Mouse (Mus musculus) right cerebral cortex, postnatal 4 days (tissue): ENCODE measurements around the gene Sohlh1.

ENCODE experiments used
- DNase-seq: peaks from one replicate; pipeline ENCODE4 v3.0.0-alpha.2; 2022

Gene Sohlh1

GRCm38 (mm10) chr2:25847226-25847625, at the start of gene Sohlh1:
Gene Sohlh1, minus strand, starts transcription at chr2:25847248.
- DNase-seq: no peak

GRCm38 (mm10) chr2:25892440-25892839, 45.4 kb upstream of the Sohlh1 start:
- DNase-seq: no peak

GRCm38 (mm10) chr2:25888144-25888543, 41.1 kb upstream of the Sohlh1 start:
- DNase-seq: no peak

GRCm38 (mm10) chr2:25887226-25887625, 40.2 kb upstream of the Sohlh1 start:
- no peak for DNase-seq

- no peak for DNase-seq
Measured at GRCm38 (mm10) chr2:25884756-25885155, 37.7 kb upstream of the Sohlh1 start.

- no peak for DNase-seq
Measured at GRCm38 (mm10) chr2:25882276-25882675, 35.2 kb upstream of the Sohlh1 start.

- DNase-seq: no peak
Measured at GRCm38 (mm10) chr2:25879061-25879460, 32.0 kb upstream of the Sohlh1 start.

GRCm38 (mm10) chr2:25878516-25878915, 31.5 kb upstream of the Sohlh1 start:
- no peak for DNase-seq

GRCm38 (mm10) chr2:25877736-25878268, 30.8 kb upstream of the Sohlh1 start:
- DNase-seq: peak; percentile 53

- DNase-seq: no peak
Measured at GRCm38 (mm10) chr2:25877250-25877735, 30.2 kb upstream of the Sohlh1 start.

- no peak for DNase-seq
Measured at GRCm38 (mm10) chr2:25866656-25867055, 19.6 kb upstream of the Sohlh1 start.

GRCm38 (mm10) chr2:25865412-25865811, 18.4 kb upstream of the Sohlh1 start:
- DNase-seq: peak; percentile 57

GRCm38 (mm10) chr2:25864230-25864629, 17.2 kb upstream of the Sohlh1 start:
- no peak for DNase-seq

GRCm38 (mm10) chr2:25863337-25864131, 16.5 kb upstream of the Sohlh1 start, which contains the start of gene Kcnt1:
Gene Kcnt1, plus strand, starts transcription at chr2:25863734.
- peak; percentile 62 for DNase-seq

GRCm38 (mm10) chr2:25862696-25863270, 15.7 kb upstream of the Sohlh1 start:
- DNase-seq: peak; percentile 47

- DNase-seq: no peak
Measured at GRCm38 (mm10) chr2:25862038-25862437, 15.0 kb upstream of the Sohlh1 start.

- DNase-seq: no peak
Measured at GRCm38 (mm10) chr2:25859891-25860290, 12.8 kb upstream of the Sohlh1 start.

GRCm38 (mm10) chr2:25853998-25854397, 7.0 kb upstream of the Sohlh1 start:
- DNase-seq: no peak

GRCm38 (mm10) chr2:25852626-25853025, 5.6 kb upstream of the Sohlh1 start:
- DNase-seq: peak; percentile 39

- peak; percentile 65 for DNase-seq
Measured at GRCm38 (mm10) chr2:25850330-25850729, 3.3 kb upstream of the Sohlh1 start.

- DNase-seq: no peak
Measured at GRCm38 (mm10) chr2:25846516-25846915, 532 bp downstream of the Sohlh1 start.

- DNase-seq: no peak
Measured at GRCm38 (mm10) chr2:25844097-25844496, 3.0 kb downstream of the Sohlh1 start.

GRCm38 (mm10) chr2:25842758-25843157, 4.3 kb downstream of the Sohlh1 start:
- no peak for DNase-seq

- no peak for DNase-seq
Measured at GRCm38 (mm10) chr2:25842161-25842560, 4.9 kb downstream of the Sohlh1 start.
